13 mouse cellular contexts compared by ENCODE assay signal in genomic region chr1:172024140-172024895, GRCm38 (mm10). TPM values are rescaled to one million over a fixed set of nuclear protein-coding genes. Genes with fewer than 3 reads are reported as not detected.
A peak's percentile ranks its signal among the peaks of the same experiment; 100 is the strongest.
DNase-seq lines count a peak whose midpoint lies in the region; ATAC-seq and TF ChIP-seq lines count a peak whose summit lies in the region.
"Had no signal": no experiment of that assay in that cellular context is flagged by ENCODE, and none has a peak within 500 bp of the region (broad histone marks: within the 10 kb centered on the region; RNA-seq: fewer than 3 reads in every experiment).

No protein-coding gene starts in this region.

- H3K27me3 ChIP-seq in heart, embryonic 12.5 days (replicated peaks), result no peaks in the 10 kb centered on the region
- H3K27me3 ChIP-seq in heart, adult 2 months (ENCODE audit: control insufficient read depth, insufficient read depth, low read length), result no peaks in the 10 kb centered on the region
- H3K27me3 ChIP-seq in embryonic facial prominence, embryonic 10.5 days (replicated peaks; ENCODE audit: low read depth, poor library complexity, severe bottlenecking), result peaks cover 6% of the 10 kb centered on the region
- H3K27me3 ChIP-seq in hindbrain, embryonic 13.5 days, result no peaks in the 10 kb centered on the region
- H3K27me3 ChIP-seq in midbrain, embryonic 16.5 days (ENCODE audit: control insufficient read depth, insufficient read depth, low read depth, low read length), result no peaks in the 10 kb centered on the region

- no peak for DNase-seq in heart, adult 2 months
- DNase-seq in embryonic facial prominence, embryonic 10.5 days (ENCODE audit: low spot score), result no peak
- DNase-seq in layer of hippocampus, adult 9-10 months (ENCODE audit: low spot score), result no peak
- no peak for DNase-seq in adrenal gland, postnatal 10 days
- DNase-seq in gastrocnemius, postnatal 10 days, result no peak
- DNase-seq: cerebellum, adult 11 months; lung, adult 18-20 months had no signal

- 0 out of 2 replicates have a peak overlapping the region, but pooled peaks have one; percentile 15 for H3K4me2 ChIP-seq in heart, embryonic 12.5 days
- H3K4me2 ChIP-seq in hindbrain, embryonic 13.5 days, result peak overlapping the region; percentile 93
- H3K4me2 ChIP-seq in midbrain, embryonic 16.5 days (ENCODE audit: low read length), result peak overlapping the region; percentile 72

- H3K9ac ChIP-seq in heart, embryonic 12.5 days, result no peak overlapping the region
- H3K9ac ChIP-seq in heart, adult 2 months (ENCODE audit: low read depth, low read length), result no peak overlapping the region
- peak overlapping the region; percentile 95 for H3K9ac ChIP-seq in hindbrain, embryonic 13.5 days
- H3K9ac ChIP-seq in midbrain, embryonic 16.5 days (ENCODE audit: low read depth, low read length), result peak overlapping the region; percentile 95

- H3K4me3 ChIP-seq in heart, embryonic 12.5 days, result no peak overlapping the region
- H3K4me3 ChIP-seq in heart, adult 2 months, result no peak overlapping the region
- H3K4me3 ChIP-seq in embryonic facial prominence, embryonic 10.5 days, result peak overlapping the region; percentile 93
- H3K4me3 ChIP-seq in hindbrain, embryonic 13.5 days, result peak overlapping the region; percentile 73
- H3K4me3 ChIP-seq in midbrain, embryonic 16.5 days (ENCODE audit: low read depth, low read length), result peak overlapping the region; percentile 81

- peaks cover 42% of the 10 kb centered on the region for H3K4me1 ChIP-seq in heart, embryonic 12.5 days (replicated peaks)
- peaks cover 3% of the 10 kb centered on the region; the same call in 1 of the 2 replicates for H3K4me1 ChIP-seq in heart, adult 2 months (ENCODE audit: control insufficient read depth, insufficient read depth, low read length)
- peaks cover 80% of the 10 kb centered on the region for H3K4me1 ChIP-seq in embryonic facial prominence, embryonic 10.5 days
- peaks cover 81% of the 10 kb centered on the region for H3K4me1 ChIP-seq in hindbrain, embryonic 13.5 days (replicated peaks)
- H3K4me1 ChIP-seq in midbrain, embryonic 16.5 days (ENCODE audit: control insufficient read depth, insufficient read depth, low read length), result peaks cover 61% of the 10 kb centered on the region

- WGBS in heart, embryonic 12.5 days, result 58% methylated on average over 9 of the region's 9 CpGs
- 64% methylated on average over 9 of the region's 9 CpGs for WGBS in heart, adult 2 months
- 34% methylated on average over 9 of the region's 9 CpGs for WGBS in embryonic facial prominence, embryonic 10.5 days
- 15% methylated on average over 9 of the region's 9 CpGs for WGBS in hindbrain, embryonic 13.5 days
- WGBS in midbrain, embryonic 16.5 days, result 8% methylated on average over 9 of the region's 9 CpGs

- H3K79me2 ChIP-seq in heart, adult 2 months (replicated peaks; ENCODE audit: control insufficient read depth, insufficient read depth, low read length), result no peaks in the 10 kb centered on the region

- no peak overlapping the region for H3K27ac ChIP-seq in heart, embryonic 12.5 days (ENCODE audit: poor library complexity, severe bottlenecking)
- H3K27ac ChIP-seq in heart, adult 2 months, result no peak overlapping the region
- H3K27ac ChIP-seq in embryonic facial prominence, embryonic 10.5 days (replicated peaks), result peak overlapping the region; percentile 99
- H3K27ac ChIP-seq in hindbrain, embryonic 13.5 days, result peak overlapping the region; percentile 98
- peak overlapping the region; percentile 12; the same call in 1 of the 2 replicates for H3K27ac ChIP-seq in midbrain, embryonic 16.5 days (ENCODE audit: low read length)
- H3K27ac ChIP-seq: layer of hippocampus, adult 2 months had no signal

- TF ChIP-seq CTCF in heart, adult 2 months (IDR thresholded peaks at IDR 0.05), result no peak

- intact Hi-C loops in heart, adult 2 months (cut with DNase I), result loop anchor here (10.0 kb wide), 1 partner anchor 460 kb away; the partner anchor contains the start of gene Igsf9

- TF ChIP-seq EP300 in heart, adult 2 months (IDR thresholded peaks at IDR 0.05; ENCODE audit: insufficient read depth, low read depth, low read length), result no peak

- no peak for ATAC-seq in heart, embryonic 12.5 days (ENCODE audit: insufficient number of reproducible peaks, low FRiP score)
- ATAC-seq in hindbrain, embryonic 13.5 days (ENCODE audit: low FRiP score), result no peak
- ATAC-seq in midbrain, embryonic 16.5 days, result no peak

- TF ChIP-seq POLR2A in heart, adult 2 months (IDR thresholded peaks at IDR 0.05; ENCODE audit: insufficient read depth, low read depth, low read length), result no peak

- peaks cover 6% of the 10 kb centered on the region; the same call in 1 of the 2 replicates for H3K36me3 ChIP-seq in heart, embryonic 12.5 days
- no peaks in the 10 kb centered on the region for H3K36me3 ChIP-seq in heart, adult 2 months (ENCODE audit: control insufficient read depth, insufficient read depth, low read length)
- peaks cover 47% of the 10 kb centered on the region for H3K36me3 ChIP-seq in embryonic facial prominence, embryonic 10.5 days (replicated peaks)
- H3K36me3 ChIP-seq in hindbrain, embryonic 13.5 days, result peaks cover 5% of the 10 kb centered on the region; the same call in 1 of the 2 replicates
- H3K36me3 ChIP-seq in midbrain, embryonic 16.5 days (ENCODE audit: control insufficient read depth, insufficient read depth, low read length), result no peaks in the 10 kb centered on the region

- no peaks in the 10 kb centered on the region for H3K9me3 ChIP-seq in heart, embryonic 12.5 days (replicated peaks)
- H3K9me3 ChIP-seq in embryonic facial prominence, embryonic 10.5 days, result no peaks in the 10 kb centered on the region
- H3K9me3 ChIP-seq in hindbrain, embryonic 13.5 days, result no peaks in the 10 kb centered on the region
- no peaks in the 10 kb centered on the region for H3K9me3 ChIP-seq in midbrain, embryonic 16.5 days (replicated peaks; ENCODE audit: control insufficient read depth, low read length, poor library complexity, severe bottlenecking)

RNA-seq across cellular contexts. Expression of gene Vangl2, which starts 3.9 kb away (rescaled TPM):
- polyA plus RNA-seq in heart, embryonic 12.5 days (2016; fragmentation: Nextera tagmentation; extraction: Ambion mirVana), result 13.5 and 14.4 TPM in 2 replicates
- 1 to 10 TPM; 1.3 TPM for total RNA-seq in heart, adult 2 months (2021)
- 1.3 and 1.9 TPM in 2 replicates for polyA plus RNA-seq in heart, adult 2 months (2012; rRNA removed)
- 28.3 and 35.3 TPM in 2 replicates for polyA plus RNA-seq in embryonic facial prominence, embryonic 10.5 days (2016; fragmentation: Nextera tagmentation; extraction: Ambion mirVana)
- polyA plus RNA-seq in hindbrain, embryonic 13.5 days (2015; fragmentation: Nextera tagmentation; extraction: Ambion mirVana), result 49.4 and 52.1 TPM in 2 replicates
- polyA plus RNA-seq in midbrain, embryonic 16.5 days (2015; fragmentation: Nextera tagmentation; extraction: Ambion mirVana), result 43.7 and 44.0 TPM in 2 replicates
- 10 to 100 TPM in 1 of 2 experiments, 1 to 10 TPM in 1; 6.3 to 10.6 TPM for total RNA-seq in adrenal gland, postnatal 10 days (2021)
- 1 to 10 TPM; 5.2 to 7.0 TPM for total RNA-seq in gastrocnemius, postnatal 10 days (2021)

RNA-seq across cellular contexts. Expression of gene Nhlh1, which starts 33.1 kb away (rescaled TPM):
- not detected in 2 replicates for polyA plus RNA-seq in heart, embryonic 12.5 days (2016; fragmentation: Nextera tagmentation; extraction: Ambion mirVana)
- not detected for total RNA-seq in heart, adult 2 months (2021)
- polyA plus RNA-seq in heart, adult 2 months (2012; rRNA removed), result not detected in 2 replicates
- polyA plus RNA-seq in embryonic facial prominence, embryonic 10.5 days (2016; fragmentation: Nextera tagmentation; extraction: Ambion mirVana), result 4.1 and 4.7 TPM in 2 replicates
- polyA plus RNA-seq in hindbrain, embryonic 13.5 days (2015; fragmentation: Nextera tagmentation; extraction: Ambion mirVana), result 8.1 and 9.8 TPM in 2 replicates
- 0.45 and 1.2 TPM in 2 replicates for polyA plus RNA-seq in midbrain, embryonic 16.5 days (2015; fragmentation: Nextera tagmentation; extraction: Ambion mirVana)
- under 1 TPM in 1 of 2 experiments, not detected in 1; 0.09 TPM for total RNA-seq in adrenal gland, postnatal 10 days (2021)
- total RNA-seq in gastrocnemius, postnatal 10 days (2021), result not detected
- total RNA-seq: neutrophil, adult 5-6 weeks had no signal
- polyA plus RNA-seq: heart, embryonic 16.5 days had no signal

RNA-seq across cellular contexts. Expression of gene Copa, which starts 58.0 kb away (rescaled TPM):
- 214 and 219 TPM in 2 replicates for polyA plus RNA-seq in heart, embryonic 12.5 days (2016; fragmentation: Nextera tagmentation; extraction: Ambion mirVana)
- 100 to 1,000 TPM in 1 of 2 experiments, 10 to 100 TPM in 1; 98.5 to 111 TPM for total RNA-seq in heart, adult 2 months (2021)
- polyA plus RNA-seq in heart, adult 2 months (2012; rRNA removed), result 42.3 and 59.2 TPM in 2 replicates
- 185 and 189 TPM in 2 replicates for polyA plus RNA-seq in embryonic facial prominence, embryonic 10.5 days (2016; fragmentation: Nextera tagmentation; extraction: Ambion mirVana)
- polyA plus RNA-seq in hindbrain, embryonic 13.5 days (2015; fragmentation: Nextera tagmentation; extraction: Ambion mirVana), result 186 and 190 TPM in 2 replicates
- 209 and 222 TPM in 2 replicates for polyA plus RNA-seq in midbrain, embryonic 16.5 days (2015; fragmentation: Nextera tagmentation; extraction: Ambion mirVana)
- total RNA-seq in adrenal gland, postnatal 10 days (2021), result 100 to 1,000 TPM; 150 to 151 TPM
- total RNA-seq in gastrocnemius, postnatal 10 days (2021), result 100 to 1,000 TPM in 1 of 2 experiments, 10 to 100 TPM in 1; 97.9 to 117 TPM

RNA-seq across cellular contexts. Expression of gene Ncstn, which starts 58.3 kb away (rescaled TPM):
- polyA plus RNA-seq in heart, embryonic 12.5 days (2016; fragmentation: Nextera tagmentation; extraction: Ambion mirVana), result 132 TPM in 2 replicates
- total RNA-seq in heart, adult 2 months (2021), result 10 to 100 TPM; 41.5 to 43.2 TPM
- polyA plus RNA-seq in heart, adult 2 months (2012; rRNA removed), result 63.3 and 78.3 TPM in 2 replicates
- 92.1 and 98.5 TPM in 2 replicates for polyA plus RNA-seq in embryonic facial prominence, embryonic 10.5 days (2016; fragmentation: Nextera tagmentation; extraction: Ambion mirVana)
- polyA plus RNA-seq in hindbrain, embryonic 13.5 days (2015; fragmentation: Nextera tagmentation; extraction: Ambion mirVana), result 118 and 128 TPM in 2 replicates
- polyA plus RNA-seq in midbrain, embryonic 16.5 days (2015; fragmentation: Nextera tagmentation; extraction: Ambion mirVana), result 105 and 107 TPM in 2 replicates
- 10 to 100 TPM; 81.0 to 93.0 TPM for total RNA-seq in adrenal gland, postnatal 10 days (2021)
- total RNA-seq in gastrocnemius, postnatal 10 days (2021), result 10 to 100 TPM; 43.2 to 47.5 TPM

Comparison
In these comparisons a context has a peak if more than half of its experiments do, and no peak if none do; other contexts are left out.
1. H3K27ac ChIP-seq: peak in embryonic facial prominence, embryonic 10.5 days (single experiment), hindbrain, embryonic 13.5 days (single experiment) and midbrain, embryonic 16.5 days (single experiment); none in heart, embryonic 12.5 days (single experiment) and heart, adult 2 months (single experiment).
2. H3K4me2 ChIP-seq: peak in every context shown above with its lines; median percentile 93 in hindbrain, embryonic 13.5 days; 72 in midbrain, embryonic 16.5 days; 15 in heart, embryonic 12.5 days.
3. H3K4me3 ChIP-seq: peak in embryonic facial prominence, embryonic 10.5 days (single experiment), hindbrain, embryonic 13.5 days (single experiment) and midbrain, embryonic 16.5 days (single experiment); none in heart, embryonic 12.5 days (single experiment) and heart, adult 2 months (single experiment).
4. H3K9ac ChIP-seq: peak in hindbrain, embryonic 13.5 days (single experiment) and midbrain, embryonic 16.5 days (single experiment); none in heart, embryonic 12.5 days (single experiment) and heart, adult 2 months (single experiment).